Mouse (Mus musculus): ENCODE data around the gene Ptgis. TPM values are rescaled to one million over a fixed set of nuclear protein-coding genes. Genes with fewer than 3 reads are reported as not detected.

The Ptgis gene
- polyA plus RNA-seq, 1 experiment = not detected

- no peaks in the 10 kb centered on the region for H3K36me3 ChIP-seq (replicated peaks; ENCODE audit: low read length)
- peaks cover 83% of the 10 kb centered on the region for H3K27me3 ChIP-seq (replicated peaks)
- no peak for TF ChIP-seq GATA1 (IDR thresholded peaks at IDR 0.05; ENCODE audit: borderline replicate concordance, low read length)
- TF ChIP-seq FLI1 (IDR thresholded peaks at IDR 0.05; ENCODE audit: low read length) = no peak
- H3K4me3 ChIP-seq (replicated peaks) = no peak overlapping the region
- H3K9me3 ChIP-seq = peaks cover 36% of the 10 kb centered on the region
- H3K4me1 ChIP-seq = peaks cover 7% of the 10 kb centered on the region; the same call in 1 of the 2 replicates
These were observed 89.5 kb downstream of the Ptgis start for GRCm38 (mm10) chr2:167150880-167151279.

- Histone ChIP-seq H3K4me1 (peaks cover 5% of the 10 kb centered on the region), H3K4me3 (replicated peaks) (no peak overlapping the region), H3K9me3 (peaks cover 36% of the 10 kb centered on the region), H3K27me3 (replicated peaks) (peaks cover 82% of the 10 kb centered on the region), H3K36me3 (replicated peaks; ENCODE audit: low read length) (no peaks in the 10 kb centered on the region)
- TF ChIP-seq GATA1 (IDR thresholded peaks at IDR 0.05; ENCODE audit: borderline replicate concordance, low read length) (no peak), FLI1 (IDR thresholded peaks at IDR 0.05; ENCODE audit: low read length) (no peak)
These were observed 90.3 kb downstream of the Ptgis start for GRCm38 (mm10) chr2:167150135-167150534.

DNA sequence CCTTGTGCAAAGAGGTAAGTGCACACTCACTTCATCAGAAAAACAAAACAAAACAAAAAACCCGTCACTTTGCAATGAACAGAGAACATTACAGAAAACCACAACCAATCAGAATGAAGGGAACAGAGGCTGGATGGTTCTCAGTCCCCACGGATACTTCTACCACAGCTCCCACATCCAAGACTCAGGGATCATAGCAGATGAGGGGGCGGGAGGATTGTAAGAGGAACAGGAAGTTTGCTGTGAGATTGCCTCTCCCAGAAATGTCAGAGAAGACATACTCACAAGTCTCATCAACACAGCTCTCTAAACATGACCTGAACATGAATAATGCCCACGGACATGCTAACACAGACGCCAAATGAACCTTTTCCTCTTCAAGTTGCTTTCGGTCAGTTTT lies 91.4 kb downstream of the Ptgis start:
- H3K4me3 ChIP-seq (replicated peaks) = no peak overlapping the region
- TF ChIP-seq GATA1 (IDR thresholded peaks at IDR 0.05; ENCODE audit: borderline replicate concordance, low read length) (no peak), FLI1 (IDR thresholded peaks at IDR 0.05; ENCODE audit: low read length) (no peak)
- H3K36me3 ChIP-seq (replicated peaks; ENCODE audit: low read length) = no peaks in the 10 kb centered on the region
- peaks cover 84% of the 10 kb centered on the region for H3K27me3 ChIP-seq (replicated peaks)
- peaks cover 7% of the 10 kb centered on the region for H3K4me1 ChIP-seq
- peaks cover 36% of the 10 kb centered on the region for H3K9me3 ChIP-seq

- peaks cover 79% of the 10 kb centered on the region for H3K27me3 ChIP-seq (replicated peaks)
- H3K4me3 ChIP-seq (replicated peaks) = no peak overlapping the region
- TF ChIP-seq GATA1 (IDR thresholded peaks at IDR 0.05; ENCODE audit: borderline replicate concordance, low read length) (no peak), FLI1 (IDR thresholded peaks at IDR 0.05; ENCODE audit: low read length) (no peak)
- peaks cover 7% of the 10 kb centered on the region for H3K4me1 ChIP-seq
- no peaks in the 10 kb centered on the region for H3K36me3 ChIP-seq (replicated peaks; ENCODE audit: low read length)
- peaks cover 36% of the 10 kb centered on the region for H3K9me3 ChIP-seq
These were observed 92.7 kb downstream of the Ptgis start for GRCm38 (mm10) chr2:167147708-167148107.

DNA sequence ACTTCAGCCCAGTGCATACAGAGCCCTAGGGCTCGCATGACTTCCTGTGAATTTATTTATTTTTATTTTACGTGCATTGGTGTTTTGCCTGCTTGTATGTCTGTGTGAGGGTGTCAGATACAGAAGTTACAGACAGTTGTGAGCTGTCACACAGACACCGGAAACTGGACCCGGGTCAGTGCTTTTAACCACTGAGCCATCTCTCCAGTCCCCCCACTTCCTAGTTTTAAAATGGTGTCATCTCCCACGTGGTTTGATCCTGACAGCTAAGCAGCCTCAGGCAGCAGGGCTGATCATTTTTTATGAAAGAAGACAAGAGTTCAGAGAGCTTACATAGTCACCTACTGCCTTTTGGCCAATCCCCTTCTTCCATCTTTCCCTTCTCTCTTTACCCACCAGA lies 94.5 kb downstream of the Ptgis start:
- TF ChIP-seq FLI1 (IDR thresholded peaks at IDR 0.05; ENCODE audit: low read length) = no peak
- TF ChIP-seq GATA1 (IDR thresholded peaks at IDR 0.05; ENCODE audit: borderline replicate concordance, low read length) = no peak
- H3K4me1 ChIP-seq = peaks cover 23% of the 10 kb centered on the region
- H3K4me3 ChIP-seq (replicated peaks) = no peak overlapping the region
- H3K36me3 ChIP-seq (replicated peaks; ENCODE audit: low read length) = no peaks in the 10 kb centered on the region
- peaks cover 31% of the 10 kb centered on the region for H3K9me3 ChIP-seq
- H3K27me3 ChIP-seq (replicated peaks) = peaks cover 75% of the 10 kb centered on the region

- H3K9me3 ChIP-seq = peaks cover 20% of the 10 kb centered on the region
- peaks cover 32% of the 10 kb centered on the region for H3K4me1 ChIP-seq
- peaks cover 74% of the 10 kb centered on the region for H3K27me3 ChIP-seq (replicated peaks)
- no peak for TF ChIP-seq FLI1 (IDR thresholded peaks at IDR 0.05; ENCODE audit: low read length)
- TF ChIP-seq GATA1 (IDR thresholded peaks at IDR 0.05; ENCODE audit: borderline replicate concordance, low read length) = no peak
- no peak overlapping the region for H3K4me3 ChIP-seq (replicated peaks)
- H3K36me3 ChIP-seq (replicated peaks; ENCODE audit: low read length) = no peaks in the 10 kb centered on the region
These were observed 95.7 kb downstream of the Ptgis start for GRCm38 (mm10) chr2:167144439-167145307.

DNA sequence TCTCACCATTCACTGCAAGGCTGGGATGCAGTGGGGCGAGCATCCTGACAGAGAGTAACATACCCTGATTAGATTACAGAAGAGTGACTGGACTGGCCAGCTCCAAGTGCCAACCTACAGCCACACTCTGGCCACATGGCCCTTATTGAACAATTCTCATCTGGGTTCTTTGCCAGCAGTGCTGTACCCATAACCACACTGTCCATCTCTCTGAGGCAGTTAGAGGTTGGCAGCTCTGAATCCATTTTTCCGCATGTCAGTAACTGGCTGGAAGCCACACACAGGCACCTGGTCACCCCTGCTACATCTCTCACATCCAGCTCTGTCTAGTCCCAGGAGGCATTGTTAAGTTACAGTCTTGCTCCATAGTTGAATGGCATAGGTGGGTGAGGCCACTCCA lies 96.5 kb downstream of the Ptgis start:
- Histone ChIP-seq H3K36me3 (replicated peaks; ENCODE audit: low read length) (no peaks in the 10 kb centered on the region), H3K27me3 (replicated peaks) (peaks cover 77% of the 10 kb centered on the region), H3K4me3 (replicated peaks) (no peak overlapping the region), H3K4me1 (peaks cover 37% of the 10 kb centered on the region), H3K9me3 (peaks cover 13% of the 10 kb centered on the region)
- TF ChIP-seq GATA1 (IDR thresholded peaks at IDR 0.05; ENCODE audit: borderline replicate concordance, low read length) = no peak
- no peak for TF ChIP-seq FLI1 (IDR thresholded peaks at IDR 0.05; ENCODE audit: low read length)

- Histone ChIP-seq H3K9me3 (no peaks in the 10 kb centered on the region), H3K27me3 (replicated peaks) (peaks cover 79% of the 10 kb centered on the region), H3K36me3 (replicated peaks; ENCODE audit: low read length) (no peaks in the 10 kb centered on the region), H3K4me3 (replicated peaks) (peak overlapping the region; percentile 8), H3K4me1 (peaks cover 37% of the 10 kb centered on the region)
- TF ChIP-seq GATA1 (IDR thresholded peaks at IDR 0.05; ENCODE audit: borderline replicate concordance, low read length) = no peak
- TF ChIP-seq FLI1 (IDR thresholded peaks at IDR 0.05; ENCODE audit: low read length) = no peak
These were observed 98.1 kb downstream of the Ptgis start for GRCm38 (mm10) chr2:167142282-167142681.

- Histone ChIP-seq H3K36me3 (replicated peaks; ENCODE audit: low read length) (no peaks in the 10 kb centered on the region), H3K4me3 (replicated peaks) (no peak overlapping the region), H3K27me3 (replicated peaks) (peaks cover 82% of the 10 kb centered on the region), H3K9me3 (no peaks in the 10 kb centered on the region), H3K4me1 (peaks cover 37% of the 10 kb centered on the region)
- TF ChIP-seq FLI1 (IDR thresholded peaks at IDR 0.05; ENCODE audit: low read length) (no peak), GATA1 (IDR thresholded peaks at IDR 0.05; ENCODE audit: borderline replicate concordance, low read length) (no peak)
These were observed 98.6 kb downstream of the Ptgis start for GRCm38 (mm10) chr2:167141810-167142209.

Other genes with a start within 250 kb of the Ptgis start
- gene Stau1, start 244.3 kb downstream of the Ptgis start, polyA plus RNA-seq (2012; ENCODE audit: insufficient read depth, low replicate concordance) = 10.0 and 13.2 TPM in 2 replicates
- gene Ddx27, start 225.4 kb downstream of the Ptgis start, polyA plus RNA-seq (2012; ENCODE audit: insufficient read depth, low replicate concordance) = 26.6 and 26.8 TPM in 2 replicates
- 3.0 and 8.9 TPM in 2 replicates for gene Znfx1, start 177.6 kb downstream of the Ptgis start, polyA plus RNA-seq (2012; ENCODE audit: insufficient read depth, low replicate concordance)
- 0.02 TPM in 1 of 2 replicates, not detected in the other for gene Kcnb1, start 50.4 kb downstream of the Ptgis start, polyA plus RNA-seq (2012; ENCODE audit: insufficient read depth, low replicate concordance)
- 3.7 and 4.1 TPM in 2 replicates for gene B4galt5, start 108.6 kb upstream of the Ptgis start, polyA plus RNA-seq (2012; ENCODE audit: insufficient read depth, low replicate concordance)
- 3.4 and 4.4 TPM in 2 replicates for gene Slc9a8, start 181.1 kb upstream of the Ptgis start, polyA plus RNA-seq (2012; ENCODE audit: insufficient read depth, low replicate concordance)

Measured in megakaryocyte, embryonic 14.5 days (primary cell).